Mouse (Mus musculus) cerebellum, adult 11 months (tissue): Measurements from ENCODE around the gene Gvin1.
"Not testable (repeated sequence)": the region's sequence is repeated elsewhere in the genome, so short reads cannot be mapped to it uniquely, and the experiment has no call there.

Source experiments
- DNase-seq: peaks from one replicate; pipeline ENCODE4 v3.0.0; 2022

Gvin1 gene

DNA sequence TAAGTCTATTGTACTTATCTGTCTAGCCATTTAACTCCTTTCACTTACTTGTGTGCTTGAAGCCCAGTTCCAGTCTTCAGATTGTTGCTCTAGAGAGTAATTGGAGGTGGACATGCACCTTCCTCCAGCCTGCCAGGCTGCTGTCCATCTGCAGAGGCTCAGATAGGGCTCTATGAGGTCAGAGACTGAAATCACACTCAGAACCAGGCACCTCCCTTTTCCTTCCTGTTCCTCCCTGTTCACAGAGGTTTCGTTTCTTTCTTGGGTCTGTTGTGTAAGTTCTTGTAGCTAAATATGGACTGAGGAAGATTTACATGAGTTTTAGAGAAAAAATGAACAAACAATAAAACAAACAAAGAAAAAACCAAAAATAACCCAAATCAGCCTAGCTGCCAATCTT, at the start of gene Gvin1:
TSS of gene Gvin1 (minus strand) at position 150 of the 400 bp plus-strand sequence.
- DNase-seq: not testable (repeated sequence)

DNA sequence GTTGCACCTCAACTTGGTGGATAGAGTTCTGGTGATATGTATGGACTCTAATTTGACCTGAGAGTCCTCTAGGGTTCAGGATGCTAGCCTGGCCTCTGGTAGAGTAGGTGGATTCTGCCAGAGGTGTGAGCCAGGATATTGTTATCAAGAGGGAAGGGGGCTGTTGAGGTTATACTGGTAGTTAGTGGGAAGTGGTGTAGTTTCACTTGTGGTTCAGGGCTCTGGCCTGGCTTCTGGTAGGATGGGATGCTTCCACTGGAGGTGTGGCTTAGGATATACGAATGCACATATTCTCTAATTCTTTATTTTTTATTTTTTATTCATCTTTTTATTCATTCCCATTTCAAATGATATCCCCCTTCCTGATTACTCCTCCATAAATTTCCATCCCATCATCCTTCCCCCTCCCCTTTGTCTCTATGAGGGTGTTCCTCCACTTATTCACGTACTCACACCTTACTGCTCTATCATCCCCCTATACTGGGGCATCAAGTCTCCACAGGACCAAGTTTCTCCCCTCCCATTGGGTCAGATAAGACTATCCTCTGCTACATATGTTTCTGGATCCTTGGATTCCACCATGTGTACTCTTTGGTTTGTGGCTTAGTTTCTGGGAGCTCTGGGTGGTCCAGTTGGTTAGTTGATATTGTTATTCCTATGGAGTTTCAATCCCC, 36.9 kb upstream of the Gvin1 start:
- DNase-seq: no peak

DNA sequence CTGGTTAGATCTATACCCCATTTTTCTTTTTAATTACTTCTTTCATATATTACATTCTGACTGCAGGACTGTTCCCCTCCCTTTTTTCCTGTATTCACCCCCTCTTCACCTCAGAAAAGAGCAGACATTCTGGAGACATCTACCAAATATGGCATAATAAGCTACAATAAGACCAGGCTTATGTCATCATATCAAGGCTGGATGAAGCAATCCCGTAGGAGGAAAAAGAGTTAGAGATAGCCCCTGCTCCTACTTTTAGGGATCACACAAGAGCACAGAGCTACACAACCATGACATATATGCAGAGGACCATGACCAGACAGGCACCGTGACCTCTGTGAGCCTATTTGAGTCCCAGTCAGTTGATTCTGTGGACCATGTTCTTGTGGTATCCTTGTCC, 33.8 kb upstream of the Gvin1 start:
- DNase-seq: no peak

DNA sequence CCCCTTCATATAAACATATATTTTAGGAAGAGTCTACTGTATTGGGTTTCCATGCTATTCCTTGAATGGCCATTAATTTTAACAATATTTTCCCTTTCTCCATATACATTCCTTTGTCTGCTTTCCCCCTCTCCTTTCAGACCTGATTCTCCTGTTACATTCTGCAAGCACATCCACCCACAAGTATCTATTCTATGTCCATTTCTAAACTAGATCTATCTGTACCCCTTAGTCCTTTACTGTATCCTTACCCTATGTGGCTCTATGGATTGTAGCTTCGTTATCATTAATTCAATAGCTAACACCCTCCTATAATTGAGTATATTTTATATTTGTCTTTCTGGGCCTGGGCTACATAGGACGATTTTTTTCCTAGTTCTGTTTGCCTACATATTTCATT, 33.1 kb upstream of the Gvin1 start:
- no peak for DNase-seq

DNA sequence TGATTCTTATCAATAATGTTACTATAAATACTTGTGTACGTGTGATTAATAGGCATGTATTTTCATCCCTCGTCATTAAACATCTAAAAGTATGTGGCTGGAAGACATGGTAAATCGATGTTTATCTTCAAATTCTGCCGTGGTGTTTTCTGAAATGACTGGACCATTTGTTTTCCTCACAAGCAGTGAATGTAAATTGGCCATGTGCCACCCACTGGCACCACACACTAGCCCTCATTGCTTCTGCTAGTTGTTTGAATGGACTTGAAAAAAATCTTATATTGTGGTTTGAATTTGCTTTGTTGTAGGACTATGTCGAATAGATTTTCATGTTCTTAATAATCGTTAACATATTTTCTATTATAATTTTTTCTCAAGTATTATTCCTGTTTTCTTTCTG, 30.5 kb upstream of the Gvin1 start:
- no peak for DNase-seq

DNA sequence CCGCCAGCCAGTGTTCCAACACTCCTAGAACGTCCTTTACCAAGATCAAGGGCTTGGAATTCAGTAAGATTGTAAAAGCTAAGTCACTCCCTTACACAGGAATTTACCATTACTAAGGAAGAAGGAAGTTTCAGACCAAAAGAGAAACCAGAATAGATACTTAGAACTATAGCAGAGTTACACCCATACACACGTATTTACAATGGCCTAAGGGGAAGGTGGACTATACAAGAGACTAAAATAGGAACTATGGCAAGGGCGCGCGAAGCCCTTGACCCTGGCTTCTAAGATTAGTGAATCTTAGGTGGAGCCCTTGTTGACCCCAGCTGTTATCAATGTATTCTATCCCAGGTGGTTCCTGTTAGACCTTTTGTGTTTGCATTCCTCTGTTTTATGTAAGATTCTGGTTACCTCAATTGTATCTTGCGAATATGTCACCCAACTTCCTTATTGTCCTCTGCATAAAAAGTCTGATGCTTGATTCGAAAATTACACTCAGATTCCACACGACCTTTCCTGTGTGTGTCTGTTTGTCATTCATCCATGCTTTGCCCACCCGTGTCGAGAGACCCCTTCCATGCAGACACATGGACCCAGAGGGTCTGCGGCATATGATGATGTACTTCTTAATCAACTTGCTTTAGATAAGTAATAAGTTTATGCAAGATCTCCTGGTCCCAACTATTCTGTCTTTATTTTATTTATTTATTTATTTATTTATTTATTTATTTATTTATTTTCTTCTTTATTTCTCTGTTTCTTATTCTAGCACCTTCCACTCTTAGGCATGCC, 25.6 kb upstream of the Gvin1 start:
- not testable (repeated sequence) for DNase-seq

DNA sequence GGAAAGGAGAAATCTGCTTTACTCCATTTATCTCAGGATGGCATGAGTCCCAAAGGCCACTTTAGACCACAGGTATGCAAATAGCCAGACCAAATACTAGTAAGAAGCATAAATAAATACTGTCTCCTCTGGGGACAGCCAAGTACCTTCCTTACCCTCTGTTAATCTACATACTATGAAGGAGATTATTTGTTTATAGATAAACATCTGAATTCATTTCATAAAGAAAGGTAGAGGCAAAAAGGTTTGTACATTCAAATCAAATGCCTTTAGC, 22.0 kb upstream of the Gvin1 start:
- DNase-seq: no peak

DNA sequence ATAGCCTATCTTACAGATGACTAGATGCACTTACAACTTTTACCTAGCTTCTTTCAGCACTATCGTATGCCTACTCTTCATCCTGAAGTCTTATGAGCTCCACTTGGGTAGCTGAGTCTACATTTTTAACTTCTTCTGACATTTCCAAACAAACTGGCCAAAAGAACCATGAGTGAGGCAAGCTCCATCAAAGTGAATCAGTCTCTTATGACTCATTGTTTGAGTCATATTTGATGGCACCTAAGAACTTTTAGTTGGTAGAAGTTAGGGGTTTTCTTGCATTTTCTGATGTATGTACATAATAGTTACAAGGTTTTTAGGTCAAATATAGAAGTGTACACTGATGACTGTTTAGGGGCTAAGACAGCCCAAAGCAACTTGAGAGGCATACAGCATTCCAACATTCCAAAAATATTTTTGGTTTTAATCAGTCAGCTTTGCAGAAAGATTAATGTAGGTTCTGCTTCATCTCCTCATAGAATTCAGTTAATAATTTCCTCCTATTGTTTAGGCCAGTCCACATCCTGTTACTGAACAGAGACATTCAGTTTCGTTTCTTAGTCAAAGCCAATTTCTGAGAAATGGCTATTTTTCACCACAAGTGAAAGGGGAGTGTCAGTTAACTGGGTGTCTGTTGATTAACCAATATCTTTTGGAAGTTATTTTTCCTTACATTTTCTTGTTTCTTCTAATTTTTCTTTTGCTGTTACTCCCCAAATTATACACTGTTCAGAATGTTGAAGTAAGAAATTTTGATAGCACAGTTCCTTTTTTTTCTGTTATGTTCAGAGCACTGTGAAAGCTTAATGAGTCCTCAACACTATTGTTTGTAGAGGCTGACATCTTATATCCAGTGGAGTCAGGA, 21.4 kb upstream of the Gvin1 start:
- DNase-seq: no peak

DNA sequence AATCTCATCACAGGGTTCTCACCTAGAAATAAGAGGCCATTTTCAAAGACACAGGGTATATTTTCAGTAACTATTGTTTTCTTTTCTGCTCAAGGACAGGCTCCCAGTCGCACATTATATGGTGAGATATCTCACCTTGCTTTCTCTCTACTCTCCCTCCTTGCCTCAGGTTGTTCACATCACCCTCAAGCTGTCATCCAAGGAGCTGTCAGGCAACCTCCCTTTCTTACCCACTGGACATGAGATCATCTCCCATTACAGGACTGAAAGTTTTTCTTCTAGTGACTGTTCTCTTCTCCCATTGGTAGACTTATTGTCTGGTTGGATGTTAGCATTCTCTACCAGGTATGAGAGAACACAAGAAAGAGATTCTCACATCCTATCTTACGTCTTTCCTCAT, 20.5 kb upstream of the Gvin1 start:
- no peak for DNase-seq

DNA sequence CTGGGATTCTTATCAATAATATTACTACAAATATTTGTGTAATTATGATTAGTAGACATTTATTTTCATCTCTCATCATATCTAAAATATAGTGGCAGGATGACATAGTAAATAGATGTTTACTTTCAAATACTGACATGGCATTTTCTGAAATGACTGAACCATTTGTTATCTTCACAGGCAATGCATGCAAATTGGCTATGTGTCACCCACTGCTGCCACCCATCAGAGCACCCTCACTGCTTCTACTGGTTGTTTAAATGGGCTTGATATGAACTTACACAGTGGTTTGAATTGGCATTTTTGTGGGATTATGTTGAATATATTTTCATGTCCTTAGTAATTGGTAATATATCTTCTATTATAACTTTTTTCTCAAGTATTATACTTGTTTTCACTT, 784 bp upstream of the Gvin1 start:
- not testable (repeated sequence) for DNase-seq

DNA sequence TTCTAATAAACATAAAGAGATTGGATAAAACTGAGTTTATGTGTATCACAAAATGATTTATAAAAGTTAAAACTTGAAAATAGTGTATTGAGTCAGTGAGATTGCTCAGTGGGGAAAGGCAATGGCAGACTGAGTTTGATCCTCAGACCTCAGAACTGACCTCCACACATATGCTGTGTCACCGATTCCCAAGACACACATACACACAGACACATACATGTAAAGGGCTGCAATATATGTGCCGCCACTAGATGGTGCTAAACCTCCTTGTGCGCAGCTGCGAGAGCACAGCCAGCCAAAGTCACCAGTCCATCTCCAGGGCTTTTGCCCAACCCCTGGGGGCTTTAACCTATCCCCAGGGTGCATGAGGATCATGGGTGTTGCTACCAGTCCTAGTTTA, 1.4 kb downstream of the Gvin1 start:
- not testable (repeated sequence) for DNase-seq

DNA sequence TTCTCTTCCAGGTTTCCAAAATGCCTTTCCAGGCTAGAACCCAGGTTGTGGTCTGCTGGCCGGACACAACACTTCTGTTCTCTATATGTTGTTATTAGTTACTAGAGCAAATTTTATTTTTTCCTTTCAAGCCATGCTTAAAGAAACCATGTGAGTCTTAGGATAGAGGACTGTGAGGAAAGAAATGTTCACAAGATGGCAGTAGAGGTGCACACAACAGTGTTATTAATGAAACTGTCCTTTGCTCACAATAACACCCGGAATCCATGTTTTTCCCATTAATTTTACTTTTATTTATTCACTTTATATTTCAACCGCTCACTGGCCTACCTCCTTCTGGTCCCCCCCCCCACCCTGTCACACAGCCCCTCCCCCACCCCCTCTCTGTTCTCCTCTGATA, 8.5 kb downstream of the Gvin1 start:
- DNase-seq: not testable (repeated sequence)

DNA sequence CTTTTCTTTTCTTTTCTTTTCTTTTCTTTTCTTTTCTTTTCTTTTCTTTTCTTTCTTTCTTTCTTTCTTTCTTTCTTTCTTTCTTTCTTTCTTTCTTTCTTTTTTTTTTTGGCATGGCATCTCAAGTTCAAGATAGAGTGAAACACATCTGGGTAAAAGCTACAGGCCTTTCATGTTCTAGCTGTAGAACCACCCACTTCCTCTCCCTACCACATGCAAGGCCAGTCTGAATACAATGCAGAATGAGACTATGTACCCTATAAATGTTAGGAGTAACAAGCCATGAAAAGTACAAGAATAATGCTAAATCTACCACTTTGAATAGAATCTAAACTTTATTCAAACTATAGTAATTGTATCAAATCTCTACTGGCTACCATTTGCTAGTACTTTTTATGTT, 38.1 kb downstream of the Gvin1 start:
- DNase-seq: not testable (repeated sequence)

DNA sequence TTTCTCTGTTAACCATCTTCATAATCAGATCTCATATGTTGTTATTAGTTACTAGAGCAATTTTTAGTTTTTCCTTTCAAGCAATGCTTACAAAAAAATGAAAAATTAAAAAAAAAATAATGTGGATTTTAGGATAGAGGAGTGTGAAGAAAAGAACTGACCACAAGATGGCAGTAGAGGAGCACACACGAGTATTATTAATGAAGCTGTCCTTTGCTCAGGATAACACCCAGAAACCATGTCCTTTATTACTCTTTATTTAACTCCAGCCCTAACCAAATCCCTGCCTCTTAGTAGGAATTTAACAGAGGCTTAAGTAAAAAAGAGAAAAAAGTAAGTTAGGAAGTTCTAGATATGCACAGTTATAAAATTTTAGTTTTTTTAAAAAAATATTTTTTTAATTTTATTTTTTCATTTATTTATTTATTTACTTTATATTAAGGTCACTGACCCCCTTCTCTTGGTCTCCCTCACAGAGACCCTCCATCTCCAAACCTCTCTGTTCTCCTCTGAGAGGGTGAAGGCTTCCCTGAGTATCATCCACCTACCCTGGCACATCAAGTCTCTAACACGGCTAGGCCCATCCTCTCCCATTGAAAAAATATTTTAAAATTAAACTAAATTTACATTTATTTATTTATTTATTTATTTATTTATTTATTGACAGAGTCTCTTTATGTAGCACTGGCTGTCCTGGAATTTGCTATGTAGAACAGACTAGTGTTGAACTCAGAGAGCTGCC, 69.9 kb downstream of the Gvin1 start:
- not testable (repeated sequence) for DNase-seq

DNA sequence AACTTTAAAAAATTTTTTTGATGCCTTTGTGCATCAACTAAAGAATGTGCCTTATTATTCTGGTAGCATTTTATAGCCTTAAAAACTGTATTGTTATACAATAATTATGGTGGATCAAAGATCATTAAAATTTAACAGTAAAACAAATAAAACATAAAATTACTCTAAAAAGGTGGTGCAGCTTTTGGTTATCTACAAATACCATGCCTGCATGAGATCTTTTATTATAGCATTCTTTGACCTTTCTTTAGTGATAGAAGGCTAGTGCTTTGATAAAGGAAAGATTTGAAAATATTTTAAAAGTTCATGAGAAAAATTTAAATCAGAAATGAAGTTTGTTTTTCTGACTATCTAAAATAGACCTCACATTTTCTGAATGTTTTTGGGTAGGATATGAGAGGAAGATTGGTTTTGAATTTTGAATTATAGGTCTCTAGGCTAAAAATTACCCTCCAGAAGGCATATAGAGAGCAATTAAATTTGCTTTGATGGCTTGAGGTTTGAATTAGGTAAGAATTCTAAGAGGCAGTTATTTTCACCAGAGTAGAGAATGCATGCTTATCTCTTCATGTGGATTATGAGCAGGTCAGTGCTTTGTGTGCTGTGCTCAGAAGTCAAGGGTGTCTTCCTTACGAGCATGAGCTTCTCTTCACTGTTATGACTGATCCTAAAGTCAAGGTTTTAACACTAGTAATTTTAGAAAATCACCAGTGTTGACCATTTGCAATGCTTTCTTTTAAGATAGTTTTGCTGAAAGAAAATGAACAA, 73.8 kb downstream of the Gvin1 start:
- DNase-seq: not testable (repeated sequence)

DNA sequence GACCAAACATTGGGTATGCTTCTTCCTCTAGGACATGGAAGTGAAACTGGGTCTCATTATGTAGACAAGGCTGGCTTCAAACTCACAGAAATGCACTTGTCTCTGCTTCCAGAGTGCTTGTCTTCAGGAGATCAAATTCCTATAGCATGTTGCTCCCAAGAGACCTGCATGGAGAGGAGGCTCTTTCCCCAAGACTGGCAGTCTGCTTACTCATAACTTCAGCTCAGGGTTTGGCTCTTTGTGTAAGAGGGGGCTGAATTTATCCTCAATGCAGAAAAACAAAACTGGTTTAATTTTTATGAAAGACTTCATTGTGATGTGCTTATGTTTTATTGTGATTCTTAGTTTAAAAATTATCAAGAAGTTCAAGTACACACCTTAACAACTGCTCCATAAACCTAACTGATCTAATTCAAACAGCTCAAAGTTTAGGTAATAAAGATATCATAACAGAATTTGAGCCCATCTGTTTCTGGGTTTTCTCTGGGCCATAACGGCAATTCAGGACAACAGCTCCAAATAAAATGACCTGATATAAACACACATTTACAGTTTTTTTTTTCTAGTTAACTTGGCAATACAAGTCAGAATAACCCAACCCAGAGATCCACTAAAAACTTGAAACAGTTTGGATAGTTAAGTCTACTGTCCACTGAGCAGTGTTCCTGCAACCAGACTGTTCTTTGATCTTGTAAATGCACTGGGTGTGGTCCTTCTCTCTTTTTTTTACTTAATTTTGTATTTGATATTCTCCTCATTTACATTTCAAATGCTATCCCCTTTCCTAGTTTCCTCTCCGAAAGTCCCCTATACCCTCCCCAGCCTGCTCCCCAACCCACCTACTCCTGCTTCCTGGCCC, 97.8 kb downstream of the Gvin1 start:
- DNase-seq: not testable (repeated sequence)
